Mouse (Mus musculus) neural tube, embryonic 11.5 days (tissue): ENCODE results near the gene Rasa3. TPM values are rescaled to one million over a fixed set of nuclear protein-coding genes. Genes with fewer than 3 reads are reported as not detected.

Experiments
- ATAC-seq: fragments of 200-750 bp; cut with Nextera tagmentation; 2 replicates; pipeline ENCODE4 v1.8.0; 2017; ENCODE audit warnings: moderate number of reproducible peaks, mild to moderate bottlenecking, moderate TSS enrichment, moderate library complexity; ENCODE audit not compliant: insufficient read depth, low FRiP score, low TSS enrichment
- DNase-seq: peaks from one replicate; pipeline ENCODE4 v3.0.0-alpha.2; 2015; ENCODE audit warnings: low spot score
- H3K27ac ChIP-seq: fragments of 300-500 bp; sonication (generic); 2 replicates; pipeline ENCODE4 v1.5.1; 2014; ENCODE audit warnings: low read depth, mild to moderate bottlenecking, low read length
- H3K27me3 ChIP-seq: fragments of 300-500 bp; sonication (generic); 2 replicates; pipeline ENCODE4 v1.6.1; 2014; ENCODE audit warnings: mild to moderate bottlenecking, low read length, mixed read lengths; ENCODE audit not compliant: control insufficient read depth, insufficient read depth
- H3K36me3 ChIP-seq: fragments of 300-500 bp; sonication (generic); 2 replicates; pipeline ENCODE4 v1.6.1; 2014; ENCODE audit warnings: mild to moderate bottlenecking, low read length, moderate library complexity, mixed read lengths; ENCODE audit not compliant: control insufficient read depth, insufficient read depth
- H3K4me1 ChIP-seq: fragments of 300-500 bp; sonication (generic); 2 replicates; pipeline ENCODE4 v1.6.1; 2014; ENCODE audit warnings: low read length, mixed read lengths; ENCODE audit not compliant: control insufficient read depth, insufficient read depth
- H3K4me2 ChIP-seq: fragments of 300-500 bp; sonication (generic); 2 replicates; pipeline ENCODE4 v1.6.1; 2014; ENCODE audit warnings: low read depth, mild to moderate bottlenecking, moderate library complexity
- H3K4me3 ChIP-seq: fragments of 300-500 bp; sonication (generic); 2 replicates; pipeline ENCODE4 v1.5.1; 2014; ENCODE audit warnings: low read depth, low read length
- H3K9ac ChIP-seq: fragments of 300-500 bp; sonication (generic); 2 replicates; pipeline ENCODE4 v1.6.1; 2014; ENCODE audit warnings: mild to moderate bottlenecking, low read length
- H3K9me3 ChIP-seq: fragments of 300-500 bp; sonication (generic); 2 replicates; pipeline ENCODE4 v1.6.1; 2016; ENCODE audit warnings: low read length; ENCODE audit not compliant: control insufficient read depth
- WGBS: fragments of 180-500 bp; shearing (Covaris S2); extraction: QIAGEN DNeasy Blood & Tissue Kit; methylation state at CpG from one replicate; pipeline ENCODE4 v1.1.7; 2014; 5-methylcytosine and 5-hydroxymethylcytosine counted together
- polyA plus RNA-seq: library from polyadenylated mRNA; unstranded; fragments of >200 nt; fragmentation: Nextera tagmentation; extraction: Ambion mirVana; gene quantifications from 2 replicates; pipeline ENCODE4 v1.2.1, GENCODE M21; 2014

Gene Rasa3
- polyA plus RNA-seq, 1 experiment from 2014 or later, result 31.3 TPM

DNA sequence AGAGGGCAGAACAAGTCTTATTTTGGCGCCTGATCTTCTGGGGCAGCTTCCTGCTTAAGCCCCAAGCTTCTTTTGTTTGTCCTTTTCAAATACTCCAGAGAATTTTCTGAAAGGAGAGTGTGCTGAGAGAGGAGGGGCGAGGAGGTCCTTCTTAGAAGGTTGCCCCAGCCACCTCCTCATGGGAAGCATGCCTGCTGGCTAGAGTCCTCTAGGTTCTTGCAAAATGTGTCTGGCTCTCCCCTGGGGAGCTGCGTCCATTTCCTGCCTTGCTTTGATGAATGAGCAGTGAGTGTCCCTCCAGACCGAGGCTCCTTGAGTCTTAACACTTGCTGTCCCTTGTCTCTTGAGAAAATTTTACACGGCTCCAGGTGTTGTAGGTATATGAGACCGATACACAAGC is 11.1 kb upstream of the Rasa3 start:
- Histone ChIP-seq H3K27me3 (no peaks in the 10 kb centered on the region), H3K36me3 (no peaks in the 10 kb centered on the region), H3K27ac (no peak overlapping the region), H3K4me3 (no peak overlapping the region), H3K9me3 (no peaks in the 10 kb centered on the region), H3K4me1 (no peaks in the 10 kb centered on the region), H3K9ac (no peak overlapping the region), H3K4me2 (no peak overlapping the region)
- WGBS, result 60% methylated on average over 6 of the region's 6 CpGs
- DNase-seq (no peak), ATAC-seq (no peak)

DNA sequence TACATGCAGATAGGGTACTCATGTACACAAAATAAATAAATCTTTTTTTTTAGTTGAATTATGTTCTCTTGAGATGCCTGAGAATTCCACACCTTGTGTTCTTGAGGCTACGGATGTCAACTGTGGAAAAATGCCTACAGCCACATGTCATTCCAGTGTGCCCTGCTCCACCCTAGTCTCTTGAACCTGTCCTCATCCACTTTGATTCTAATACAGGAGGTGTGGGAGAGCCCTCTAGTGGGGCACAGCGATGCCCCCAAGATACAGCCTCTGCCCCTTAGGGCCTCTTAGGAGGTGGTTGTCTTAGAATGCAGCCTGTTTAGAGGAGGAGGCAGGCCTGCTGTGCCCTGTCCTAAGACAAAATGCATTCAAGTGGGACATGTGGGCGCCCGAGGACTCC is 10.5 kb upstream of the Rasa3 start:
- Histone ChIP-seq H3K36me3 (no peaks in the 10 kb centered on the region), H3K9ac (no peak overlapping the region), H3K27ac (no peak overlapping the region), H3K4me3 (no peak overlapping the region), H3K4me2 (no peak overlapping the region), H3K4me1 (no peaks in the 10 kb centered on the region), H3K27me3 (no peaks in the 10 kb centered on the region), H3K9me3 (no peaks in the 10 kb centered on the region)
- 80% methylated on average over 4 of the region's 4 CpGs for WGBS
- ATAC-seq, result no peak
- DNase-seq, result no peak

DNA sequence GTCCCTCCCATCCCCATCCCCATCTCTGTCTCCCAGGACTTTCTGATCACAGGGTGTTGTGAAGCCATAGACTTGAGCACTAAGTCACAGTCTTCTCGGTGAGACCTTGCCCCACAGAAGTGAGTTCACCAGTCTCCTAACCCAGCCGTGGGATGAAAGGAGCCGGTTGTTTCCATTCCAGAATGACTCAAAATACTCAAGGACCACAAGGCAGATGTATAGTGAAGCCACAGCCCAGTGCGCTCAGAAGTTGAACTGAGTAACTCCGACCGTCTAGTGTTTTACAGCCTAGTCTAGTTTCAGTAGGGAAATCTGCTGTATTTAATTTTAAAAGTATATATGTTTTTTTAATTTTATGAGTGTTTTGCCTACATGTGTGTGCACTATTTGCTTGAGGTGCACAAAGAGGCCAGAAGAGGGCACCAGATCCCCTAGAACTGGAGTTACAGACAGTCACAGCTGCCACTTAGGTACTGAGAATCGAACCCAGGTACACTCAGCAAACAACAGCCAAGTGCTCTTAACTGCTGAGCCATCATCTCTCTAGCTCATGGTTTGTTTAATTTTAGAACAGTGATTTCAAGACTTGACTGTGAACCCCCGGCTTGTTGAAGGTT is 9.8 kb upstream of the Rasa3 start:
- WGBS, result 93% methylated on average over 8 of the region's 8 CpGs
- H3K36me3 ChIP-seq, result no peaks in the 10 kb centered on the region
- no peaks in the 10 kb centered on the region for H3K9me3 ChIP-seq
- no peak overlapping the region for H3K4me3 ChIP-seq
- ATAC-seq (no peak), DNase-seq (no peak)
- no peak overlapping the region for H3K4me2 ChIP-seq
- no peak overlapping the region for H3K27ac ChIP-seq
- H3K4me1 ChIP-seq, result no peaks in the 10 kb centered on the region
- no peak overlapping the region for H3K9ac ChIP-seq
- no peaks in the 10 kb centered on the region for H3K27me3 ChIP-seq

DNA sequence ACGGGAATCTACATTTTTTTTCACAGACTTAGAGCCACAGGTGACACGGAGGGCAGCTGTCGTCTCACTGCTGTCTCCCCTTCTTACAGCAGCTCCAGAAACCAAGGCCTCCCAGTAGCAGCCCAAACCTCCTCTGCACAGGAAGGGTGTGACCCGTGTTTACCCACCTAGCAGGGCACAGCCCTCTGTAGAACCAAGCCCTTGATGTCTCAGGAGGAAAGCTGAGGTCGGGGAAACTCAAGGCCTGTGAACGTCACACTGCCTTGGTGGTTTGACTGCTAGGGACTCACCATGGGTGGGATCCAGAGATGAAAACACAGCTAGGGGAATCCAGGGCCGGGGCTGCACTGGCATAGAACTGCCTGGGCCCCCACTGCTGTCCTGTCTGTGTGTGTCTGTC is 9.0 kb upstream of the Rasa3 start:
- no peaks in the 10 kb centered on the region for H3K36me3 ChIP-seq
- 74% methylated on average over 7 of the region's 7 CpGs for WGBS
- no peak overlapping the region for H3K4me3 ChIP-seq
- H3K4me1 ChIP-seq, result no peaks in the 10 kb centered on the region
- no peak overlapping the region for H3K4me2 ChIP-seq
- H3K27me3 ChIP-seq, result no peaks in the 10 kb centered on the region
- no peak overlapping the region for H3K9ac ChIP-seq
- DNase-seq (no peak), ATAC-seq (no peak)
- no peaks in the 10 kb centered on the region for H3K9me3 ChIP-seq
- no peak overlapping the region for H3K27ac ChIP-seq

DNA sequence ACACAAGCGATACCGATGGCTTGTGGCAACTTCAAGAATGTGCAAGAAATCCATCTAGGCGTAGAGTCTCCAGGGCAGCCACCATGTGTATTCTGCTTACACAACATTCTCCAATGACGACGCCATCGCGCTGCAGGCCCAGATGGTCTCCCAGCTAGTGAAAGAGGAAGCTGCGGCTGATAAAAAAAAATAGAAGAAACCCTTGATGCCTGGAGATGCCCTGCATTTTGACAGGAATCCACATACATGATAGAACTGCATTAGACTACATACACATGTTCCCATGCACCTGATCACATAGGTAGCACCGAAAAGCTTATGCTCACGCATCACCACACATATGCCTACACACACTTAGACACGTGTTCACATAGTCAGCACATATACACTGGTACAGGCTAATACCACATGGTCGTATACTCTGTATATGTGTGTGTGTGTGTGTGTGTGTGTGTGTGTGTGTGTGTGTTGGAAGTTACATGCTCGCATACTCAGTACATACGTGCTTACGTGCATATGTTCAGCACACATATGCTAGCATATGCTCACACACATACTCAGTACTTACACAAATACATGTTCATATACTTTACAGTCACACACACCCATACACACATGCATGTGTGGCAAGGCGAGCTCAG is 8.4 kb upstream of the Rasa3 start:
- ATAC-seq, result no peak
- 90% methylated on average over 16 of the region's 16 CpGs for WGBS
- DNase-seq, result no peak
- no peaks in the 10 kb centered on the region for H3K9me3 ChIP-seq
- H3K9ac ChIP-seq, result no peak overlapping the region
- H3K4me3 ChIP-seq, result no peak overlapping the region
- no peaks in the 10 kb centered on the region for H3K36me3 ChIP-seq
- H3K4me1 ChIP-seq, result no peaks in the 10 kb centered on the region
- no peak overlapping the region for H3K27ac ChIP-seq
- H3K27me3 ChIP-seq, result no peaks in the 10 kb centered on the region
- H3K4me2 ChIP-seq, result no peak overlapping the region

DNA sequence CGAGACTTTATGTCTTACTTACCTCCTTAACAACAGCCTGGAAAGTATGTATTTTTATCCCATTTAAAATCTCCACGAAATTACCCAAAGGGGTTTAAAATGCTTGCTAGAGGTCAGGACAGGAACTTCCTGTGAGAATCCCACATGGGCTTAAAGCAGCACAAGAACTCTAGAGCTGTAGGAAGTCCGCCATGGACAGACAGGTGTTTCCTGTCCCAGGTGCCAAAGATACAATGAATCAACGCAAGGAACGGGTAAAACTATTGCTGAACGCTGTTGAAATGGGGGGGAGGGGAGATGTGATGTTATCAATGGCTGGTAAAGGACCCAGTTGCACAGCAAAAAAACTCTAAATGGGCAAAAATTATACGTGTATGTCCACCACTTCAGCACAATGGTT is 6.7 kb upstream of the Rasa3 start:
- H3K4me1 ChIP-seq, result no peaks in the 10 kb centered on the region
- H3K4me3 ChIP-seq, result no peak overlapping the region
- H3K27me3 ChIP-seq, result no peaks in the 10 kb centered on the region
- H3K9ac ChIP-seq, result no peak overlapping the region
- no peak overlapping the region for H3K4me2 ChIP-seq
- ATAC-seq (no peak), DNase-seq (no peak)
- WGBS, result 67% methylated on average over 7 of the region's 7 CpGs
- no peaks in the 10 kb centered on the region for H3K9me3 ChIP-seq
- no peak overlapping the region for H3K27ac ChIP-seq
- H3K36me3 ChIP-seq, result no peaks in the 10 kb centered on the region

DNA sequence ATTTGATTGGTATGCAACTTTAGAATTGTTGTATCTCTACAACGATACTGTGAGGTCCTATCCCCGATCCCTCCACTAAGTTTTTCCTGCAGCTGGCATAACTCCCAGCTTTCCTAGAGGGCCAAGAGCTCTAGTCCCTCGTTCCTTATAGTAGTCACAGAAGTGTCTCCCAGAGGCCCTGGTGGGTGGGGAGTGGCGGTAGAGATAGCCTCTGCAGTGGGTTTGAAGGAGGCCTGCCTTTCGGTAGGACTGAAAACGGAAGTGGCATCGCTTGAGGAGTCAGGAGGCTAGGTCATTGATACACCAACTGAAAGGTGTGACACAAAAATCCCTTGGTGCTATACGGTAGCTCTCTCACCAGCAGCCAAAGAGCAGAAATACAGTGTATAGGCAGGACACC is 779 bp upstream of the Rasa3 start:
- Histone ChIP-seq H3K4me2 (peak overlapping the region; percentile 46), H3K9ac (peak overlapping the region; percentile 35; the same call in 1 of the 2 replicates), H3K4me3 (peak overlapping the region; percentile 74; the same call in 1 of the 2 replicates), H3K36me3 (no peaks in the 10 kb centered on the region), H3K27ac (no peak overlapping the region), H3K4me1 (peaks cover 7% of the 10 kb centered on the region), H3K27me3 (no peaks in the 10 kb centered on the region; the same call in 1 of the 2 replicates), H3K9me3 (no peaks in the 10 kb centered on the region)
- 51% methylated on average over 8 of the region's 8 CpGs for WGBS
- ATAC-seq (no peak), DNase-seq (no peak)

DNA sequence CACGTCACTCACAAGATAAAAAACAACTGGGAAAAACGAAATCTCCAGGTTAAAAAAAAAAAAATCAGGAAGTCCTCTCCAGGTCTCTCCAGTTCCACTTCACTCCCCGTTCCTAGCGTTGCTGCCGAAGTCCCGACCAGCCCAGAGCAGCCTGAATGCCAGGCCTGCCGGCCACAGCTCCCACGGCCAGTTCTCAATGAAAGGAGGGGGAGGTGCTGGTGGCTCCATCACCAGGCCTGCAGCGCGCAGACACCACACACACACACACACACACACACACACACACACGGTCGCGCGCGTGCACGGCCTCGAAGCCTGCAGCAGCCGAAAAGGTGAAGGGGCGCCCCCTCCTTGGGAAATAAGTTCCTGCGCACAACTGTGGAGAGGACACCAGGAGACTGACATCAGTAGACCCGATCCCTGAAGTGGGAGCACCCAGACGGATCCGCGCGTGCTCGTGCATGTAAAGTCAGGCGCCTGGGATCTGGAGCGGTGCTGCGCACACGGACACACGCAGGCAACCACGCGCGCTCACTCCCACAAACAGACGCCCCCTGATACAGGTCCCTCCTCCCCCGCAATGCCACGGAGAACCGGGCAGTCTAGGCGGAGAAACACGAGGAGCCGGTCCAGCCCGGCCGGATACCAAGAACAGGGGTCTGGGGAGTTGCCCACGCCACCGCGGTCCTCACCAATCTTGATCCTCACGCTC is 546 bp downstream of the Rasa3 start:
- whole genome bisulfite sequencing, result 0% methylated on average over 39 of the region's 47 CpGs

More for the DNA sequence above, 546 bp downstream of the Rasa3 start:
- Histone ChIP-seq H3K27ac (peak overlapping the region; percentile 81), H3K9ac (peak overlapping the region; percentile 67), H3K4me2 (peak overlapping the region; percentile 94), H3K36me3 (no peaks in the 10 kb centered on the region), H3K4me1 (peaks cover 7% of the 10 kb centered on the region), H3K27me3 (no peaks in the 10 kb centered on the region; the same call in 1 of the 2 replicates), H3K4me3 (peak overlapping the region; percentile 74), H3K9me3 (no peaks in the 10 kb centered on the region)
- ATAC-seq (peak; percentile 70), DNase-seq (peak; percentile 78)
